Mouse (Mus musculus) urinary bladder, postnatal 25 days (tissue): Measurements from ENCODE around the gene Arhgef40.
A peak's percentile ranks its signal among the peaks of the same experiment; 100 is the strongest.

Source experiments
- DNase-seq: peaks from one replicate; pipeline ENCODE4 v3.0.0; 2022; ENCODE audit warnings: low spot score

The Arhgef40 gene

DNA sequence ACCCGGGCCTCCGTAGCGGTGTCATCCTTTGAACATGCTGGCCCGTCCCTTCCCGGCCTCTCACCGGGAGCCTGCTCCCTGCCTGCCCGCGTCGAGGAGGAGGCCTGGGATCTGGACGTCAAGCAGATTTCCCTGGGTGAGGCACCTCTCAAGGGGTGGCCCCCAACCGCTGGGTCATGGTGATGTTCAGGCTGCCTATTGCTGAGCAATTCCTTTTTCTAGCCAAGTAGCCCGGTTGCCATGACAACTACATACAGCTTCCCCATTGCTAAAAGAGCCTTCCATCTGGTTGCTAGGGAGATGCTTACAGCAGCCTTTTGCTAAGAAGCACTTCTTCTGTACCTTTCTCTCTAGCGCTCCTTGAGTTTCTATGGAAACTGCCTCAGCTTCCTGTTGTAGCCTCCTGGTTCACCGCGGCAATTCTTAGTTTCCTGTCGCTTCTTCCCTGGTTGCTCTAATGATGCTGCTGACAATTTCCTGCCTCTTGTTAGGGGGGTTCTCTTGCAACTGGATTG, 19.5 kb downstream of the Arhgef40 start:
- no peak for DNase-seq

- DNase-seq = no peak
Measured at GRCm38 (mm10) chr14:52005141-52005540, 20.6 kb downstream of the Arhgef40 start.

GRCm38 (mm10) chr14:52005616-52006015, 21.1 kb downstream of the Arhgef40 start:
- DNase-seq = no peak

GRCm38 (mm10) chr14:52006241-52006640, 21.7 kb downstream of the Arhgef40 start:
- DNase-seq = no peak

GRCm38 (mm10) chr14:52006771-52007170, 22.3 kb downstream of the Arhgef40 start:
- DNase-seq = no peak

- peak; percentile 94 for DNase-seq
Measured at GRCm38 (mm10) chr14:52008321-52009203, 24.0 kb downstream of the Arhgef40 start.

GRCm38 (mm10) chr14:52009361-52009760, 24.8 kb downstream of the Arhgef40 start:
- no peak for DNase-seq

DNA sequence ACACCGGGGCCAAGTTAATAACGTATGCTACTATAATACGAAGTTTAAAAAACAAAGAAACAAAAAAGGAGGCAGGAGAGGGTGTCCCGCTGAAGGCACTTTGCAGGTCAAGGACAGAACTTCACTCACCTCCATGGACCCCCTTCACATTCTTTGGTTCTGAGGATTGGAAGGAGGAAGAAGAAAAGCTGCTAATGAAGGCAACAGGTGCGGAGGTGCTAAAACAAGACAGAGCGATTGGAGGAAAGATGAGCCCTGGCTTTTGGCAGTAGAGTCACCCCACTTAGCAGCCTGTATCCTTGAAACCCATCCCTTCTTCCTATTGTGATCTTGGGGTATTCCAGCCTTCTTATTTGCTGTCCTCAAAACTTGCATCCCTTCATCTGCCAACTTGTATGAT, 25.3 kb downstream of the Arhgef40 start:
- no peak for DNase-seq

GRCm38 (mm10) chr14:52010446-52011111, 26.1 kb downstream of the Arhgef40 start:
- no peak for DNase-seq

DNA sequence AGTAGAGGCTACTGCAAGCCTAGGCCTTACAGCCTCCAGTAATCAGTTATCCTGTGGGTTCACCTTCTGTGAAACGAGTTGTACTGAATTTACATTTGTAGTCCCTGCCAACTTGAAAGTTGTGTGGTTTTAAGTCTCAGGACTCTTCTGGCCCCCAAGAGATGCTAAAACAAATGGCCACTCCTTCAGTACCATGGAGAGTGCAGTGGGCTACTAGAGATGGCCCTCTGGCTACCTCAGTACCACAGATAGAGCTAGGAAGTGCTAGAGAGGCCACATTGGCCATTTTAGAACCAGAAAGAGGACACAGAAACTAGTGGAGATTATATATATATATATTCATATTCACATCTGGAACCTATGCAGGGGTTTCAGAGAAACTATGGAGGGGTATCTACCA, 27.2 kb downstream of the Arhgef40 start:
- no peak for DNase-seq

GRCm38 (mm10) chr14:52012085-52012484, 27.6 kb downstream of the Arhgef40 start:
- DNase-seq = no peak

GRCm38 (mm10) chr14:52012553-52012952, 28.0 kb downstream of the Arhgef40 start:
- no peak for DNase-seq

DNA sequence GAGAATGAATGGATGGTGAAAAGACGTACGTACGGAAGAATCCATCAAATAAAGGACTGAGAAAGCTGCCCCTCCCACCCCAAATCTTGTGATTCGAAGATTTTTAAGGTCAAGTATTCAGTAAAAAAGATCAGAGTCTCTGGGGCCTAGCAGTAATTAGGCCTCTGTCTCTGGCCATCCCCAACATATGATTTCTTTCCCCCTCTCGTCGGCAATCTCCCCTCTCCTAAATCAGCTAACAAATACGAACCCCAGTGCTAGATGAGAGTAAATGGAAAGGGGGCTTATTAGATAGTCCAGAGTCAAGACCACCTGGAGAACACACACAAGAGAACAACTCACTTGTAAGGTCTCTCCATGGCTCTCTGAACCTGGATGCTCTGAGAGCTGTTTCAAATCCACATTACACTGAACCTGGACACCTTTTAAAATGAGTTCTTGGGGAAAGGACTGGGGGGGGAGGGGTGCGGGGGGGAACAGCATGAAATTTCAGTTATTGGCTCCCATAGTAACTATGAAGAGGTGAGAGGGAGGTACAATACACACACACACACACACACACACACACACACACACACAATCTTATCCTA, 28.6 kb downstream of the Arhgef40 start:
- no peak for DNase-seq

DNA sequence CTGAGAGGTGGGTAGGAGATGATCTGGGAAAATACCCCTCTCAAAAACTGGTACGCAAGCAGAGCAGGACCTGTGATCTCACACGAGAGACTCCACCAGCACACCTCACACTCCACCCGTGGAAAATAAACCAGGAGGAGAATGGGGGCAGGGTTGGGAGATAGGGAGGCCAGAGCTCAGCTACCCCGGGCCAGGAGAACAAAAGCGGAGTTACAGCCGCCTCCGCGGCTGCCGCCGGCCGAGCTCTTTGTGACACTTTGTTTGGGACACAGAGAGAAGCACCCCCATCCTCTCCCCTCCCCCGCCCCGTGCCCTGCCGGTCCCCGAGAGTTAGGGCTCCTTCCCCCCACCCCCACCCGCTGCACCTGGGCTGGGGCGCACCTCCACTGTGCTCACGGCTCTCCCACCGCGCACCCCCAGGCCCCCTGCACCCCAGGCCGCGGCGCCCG, 29.3 kb downstream of the Arhgef40 start:
- no peak for DNase-seq

- no peak for DNase-seq
Measured at GRCm38 (mm10) chr14:52014271-52014760, 29.8 kb downstream of the Arhgef40 start.

DNA sequence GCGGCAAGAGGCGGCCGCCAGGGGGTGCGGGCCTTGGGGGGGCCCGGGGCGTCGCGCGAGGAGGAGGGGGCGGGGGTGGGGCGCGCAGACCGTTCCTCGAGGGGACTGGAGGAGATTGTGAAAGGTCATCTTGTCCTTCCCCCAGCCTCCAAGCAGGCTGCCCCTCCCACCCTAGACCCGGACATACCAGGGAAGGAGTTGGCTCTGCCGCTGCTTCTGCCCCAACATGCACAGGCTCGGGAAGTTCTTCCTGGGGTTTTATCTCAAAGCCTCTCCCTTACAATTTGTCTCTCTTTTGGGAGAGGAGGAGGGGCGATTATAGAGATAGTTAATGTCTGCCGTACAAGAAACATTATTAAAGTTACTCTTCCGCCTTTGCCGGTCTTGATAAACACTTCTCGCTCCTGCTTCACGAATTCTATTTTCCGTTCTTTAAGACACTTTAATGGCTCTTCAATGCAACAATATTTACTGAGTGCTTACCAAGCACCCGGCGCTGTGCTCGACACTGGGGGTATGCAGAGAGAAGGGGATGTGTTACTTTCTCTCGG, 30.3 kb downstream of the Arhgef40 start:
- peak; percentile 43 for DNase-seq

GRCm38 (mm10) chr14:52015445-52016100, 31.1 kb downstream of the Arhgef40 start, which contains the start of gene Tmem253:
Gene Tmem253 (plus strand): TSS chr14:52015658.
- DNase-seq = no peak

GRCm38 (mm10) chr14:52016625-52017405, 32.3 kb downstream of the Arhgef40 start:
- no peak for DNase-seq

DNA sequence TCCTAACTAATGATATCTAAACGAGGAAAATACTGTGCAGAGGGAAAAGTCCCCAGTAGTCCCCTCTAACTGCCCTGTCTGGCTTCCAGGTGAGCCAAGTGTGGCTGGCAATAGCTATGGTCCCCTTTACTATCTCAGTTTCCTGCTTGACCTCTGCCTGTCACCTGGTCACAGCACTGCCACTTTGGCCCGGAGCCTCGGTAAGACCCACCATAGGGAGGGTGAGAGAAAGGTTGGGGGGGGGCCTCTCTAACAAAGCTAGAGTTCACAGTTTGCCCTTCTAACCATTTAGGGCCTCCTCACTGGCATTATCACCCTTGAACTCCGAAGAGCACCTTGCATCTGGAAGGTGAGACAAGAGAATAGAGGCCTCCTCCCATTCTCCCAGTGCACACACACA, 33.1 kb downstream of the Arhgef40 start:
- no peak for DNase-seq

DNA sequence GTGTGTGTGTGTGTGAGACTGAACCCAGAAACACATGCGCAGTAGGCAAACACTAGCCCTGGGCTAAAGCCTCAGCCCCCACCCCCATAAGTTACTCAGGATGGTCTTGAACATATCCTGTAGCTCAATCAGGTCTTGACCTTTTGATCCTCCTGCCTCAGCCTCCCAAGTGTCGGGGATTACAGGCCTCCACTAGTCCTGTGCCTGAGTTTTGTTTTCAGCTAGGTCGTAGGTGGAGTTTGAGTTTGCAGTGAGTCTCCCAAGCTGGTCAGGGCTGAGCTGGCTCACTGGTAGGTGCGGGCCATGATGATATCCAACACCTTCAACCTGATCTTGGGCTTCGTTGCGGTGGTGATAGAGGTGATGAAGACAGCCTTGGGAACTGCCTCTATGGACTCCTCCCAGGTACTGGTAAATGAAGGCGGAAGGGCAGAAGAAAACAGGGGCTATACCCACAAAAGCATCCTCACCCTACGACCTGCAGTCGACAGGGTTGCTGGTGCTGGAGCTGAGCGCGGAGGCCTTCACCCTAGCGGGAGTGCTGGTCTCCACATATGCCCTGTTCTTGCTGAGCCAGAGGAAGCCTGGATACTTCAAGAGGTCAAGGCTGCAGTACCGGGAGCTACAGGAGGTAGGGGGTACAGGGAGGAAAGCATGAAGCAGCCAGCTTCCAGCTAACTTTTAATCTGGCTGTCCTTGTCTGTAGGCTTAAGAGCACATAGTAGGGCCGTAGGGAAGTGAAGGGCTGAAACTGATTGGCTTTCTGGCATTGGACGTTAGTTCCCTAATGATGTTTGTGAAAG, 33.9 kb downstream of the Arhgef40 start:
- no peak for DNase-seq
